Mouse (Mus musculus) E14TG2a.4 (cell line): ENCODE results near the gene Amfr.
A peak's percentile ranks its signal among the peaks of the same experiment; 100 is the strongest.

Experiments
- H3K27me3 ChIP-seq: 2 replicates; pipeline ENCODE4 v1.6.1; 2014; ENCODE audit warnings: low read length, control low read depth; ENCODE audit not compliant: insufficient read depth
- H3K36me3 ChIP-seq: 2 replicates; pipeline ENCODE4 v1.6.1; 2014; ENCODE audit warnings: low read length, control low read depth; ENCODE audit not compliant: insufficient read depth
- H3K4me1 ChIP-seq: replicated peaks from 2 replicates; pipeline ENCODE4 v1.6.1; 2014; ENCODE audit warnings: low read depth, low read length, control low read depth
- H3K4me3 ChIP-seq: replicated peaks from 2 replicates; pipeline ENCODE4 v1.5.1; 2014; ENCODE audit warnings: mild to moderate bottlenecking, low read length
- H3K9me3 ChIP-seq: 2 replicates; pipeline ENCODE4 v1.6.1; 2014; ENCODE audit warnings: low read length, control low read depth
- CTCF ChIP-seq: conservative IDR thresholded peaks from 2 replicates; pipeline ENCODE4 v1.5.1; 2014; ENCODE audit warnings: low read length
- NANOG ChIP-seq: IDR thresholded peaks from 2 replicates; pipeline ENCODE4 v1.6.1; 2014; ENCODE audit warnings: borderline replicate concordance, low read length, mixed read lengths
- POU5F1 ChIP-seq: IDR thresholded peaks from 2 replicates; pipeline ENCODE4 v1.6.1; 2014; ENCODE audit warnings: low read length, borderline replicate concordance

Gene Amfr

DNA sequence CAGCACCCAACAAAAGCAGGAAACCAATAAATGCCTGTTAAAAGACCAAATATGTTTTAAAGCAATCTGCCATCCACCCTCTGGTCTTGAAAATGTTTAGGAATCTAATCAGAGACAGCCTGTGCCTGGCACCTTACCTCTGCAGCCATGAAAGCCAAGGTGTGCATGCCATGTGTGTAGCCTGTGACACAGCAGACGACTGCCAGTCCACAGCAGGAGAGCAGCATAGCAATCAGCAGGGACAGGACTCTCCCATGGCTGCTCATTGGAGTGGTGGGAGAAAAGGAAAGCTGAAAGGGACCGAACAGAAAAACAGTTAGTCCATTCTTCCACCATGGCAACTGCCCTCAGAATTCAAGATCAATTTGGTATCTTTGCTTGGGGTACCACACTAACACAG lies 13.7 kb downstream of the Amfr start:
- Histone ChIP-seq H3K4me1 (no peaks in the 10 kb centered on the region), H3K27me3 (no peaks in the 10 kb centered on the region), H3K9me3 (peaks cover 19% of the 10 kb centered on the region), H3K36me3 (peaks cover 25% of the 10 kb centered on the region), H3K4me3 (no peak overlapping the region)
- TF ChIP-seq POU5F1 (no peak), NANOG (no peak), CTCF (no peak)

- Histone ChIP-seq H3K36me3 (peaks cover 10% of the 10 kb centered on the region; the same call in 1 of the 2 replicates), H3K27me3 (no peaks in the 10 kb centered on the region), H3K4me1 (no peaks in the 10 kb centered on the region), H3K9me3 (peaks cover 20% of the 10 kb centered on the region), H3K4me3 (no peak overlapping the region)
- no peak for TF ChIP-seq POU5F1
- TF ChIP-seq CTCF, result no peak
- TF ChIP-seq NANOG, result no peak
Observed at GRCm38 (mm10) chr8:93989739-93990138, 22.9 kb downstream of the Amfr start.

- Histone ChIP-seq H3K9me3 (no peaks in the 10 kb centered on the region), H3K4me3 (no peak overlapping the region)
- no peak for TF ChIP-seq POU5F1
- TF ChIP-seq NANOG, result no peak
- TF ChIP-seq CTCF, result no peak
Observed at GRCm38 (mm10) chr8:93984731-93985130, 27.9 kb downstream of the Amfr start.

GRCm38 (mm10) chr8:93983827-93984226 lies 28.8 kb downstream of the Amfr start:
- Histone ChIP-seq H3K4me1 (0 out of 2 replicates have a peak, but pooled peaks cover 2% of the 10 kb centered on the region), H3K27me3 (no peaks in the 10 kb centered on the region), H3K4me3 (no peak overlapping the region), H3K36me3 (peaks cover 18% of the 10 kb centered on the region; the same call in 1 of the 2 replicates), H3K9me3 (no peaks in the 10 kb centered on the region)
- TF ChIP-seq CTCF (no peak), POU5F1 (no peak), NANOG (no peak)

More at GRCm38 (mm10) chr8:93984731-93985130, 27.9 kb downstream of the Amfr start:
- 0 out of 2 replicates have a peak, but pooled peaks cover 2% of the 10 kb centered on the region for H3K4me1 ChIP-seq
- H3K36me3 ChIP-seq, result peaks cover 18% of the 10 kb centered on the region; the same call in 1 of the 2 replicates
- H3K27me3 ChIP-seq, result no peaks in the 10 kb centered on the region

DNA sequence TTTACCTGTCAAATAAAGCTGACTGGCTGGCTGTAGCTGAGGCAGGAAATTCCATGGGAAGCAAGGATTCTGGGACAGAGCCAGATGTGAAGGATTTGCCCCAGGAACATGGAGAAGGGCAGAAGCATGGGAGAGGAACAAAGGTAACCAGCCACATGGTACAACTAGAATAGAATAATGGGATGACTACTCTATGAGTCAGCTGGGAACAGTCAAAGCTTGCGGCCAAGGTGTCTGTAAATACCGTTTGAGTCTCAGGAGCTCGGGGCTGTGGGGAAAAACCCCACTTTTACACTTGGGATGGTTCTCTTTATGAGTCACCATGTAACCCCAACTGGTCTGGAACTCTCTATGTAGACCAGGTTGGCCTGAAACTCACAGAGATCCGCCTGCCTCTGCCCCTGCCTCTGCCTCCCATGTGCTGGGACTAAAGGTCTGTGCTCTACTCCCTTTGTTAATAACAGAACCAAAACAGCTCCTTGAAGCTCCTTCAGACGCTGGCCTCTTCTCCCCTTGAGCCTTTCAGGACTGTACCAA lies 30.9 kb downstream of the Amfr start:
- no peak for TF ChIP-seq POU5F1
- TF ChIP-seq NANOG, result no peak
- TF ChIP-seq CTCF, result no peak
- no peaks in the 10 kb centered on the region for H3K9me3 ChIP-seq
- no peaks in the 10 kb centered on the region for H3K27me3 ChIP-seq
- H3K4me1 ChIP-seq, result 0 out of 2 replicates have a peak, but pooled peaks cover 2% of the 10 kb centered on the region
- no peak overlapping the region for H3K4me3 ChIP-seq
- peaks cover 17% of the 10 kb centered on the region; the same call in 1 of the 2 replicates for H3K36me3 ChIP-seq

DNA sequence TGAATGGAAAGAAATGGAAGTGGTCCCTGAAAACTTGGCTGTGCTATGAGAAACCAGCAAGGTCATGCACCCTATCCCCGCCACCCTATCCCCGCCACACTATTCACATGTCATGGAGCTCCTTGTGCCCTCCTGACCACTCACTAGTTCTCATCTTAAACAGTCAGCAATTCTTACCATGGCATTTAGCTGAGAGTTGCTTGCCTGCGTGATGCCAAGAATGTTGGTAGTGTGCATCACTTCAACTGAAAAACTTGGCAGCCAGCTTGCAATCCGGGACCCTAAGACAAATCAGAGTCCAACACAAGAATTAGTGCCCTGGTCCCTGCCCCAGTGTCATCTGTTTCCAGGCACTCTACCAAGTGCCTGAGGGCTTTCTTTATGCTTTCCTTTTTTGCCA lies 32.5 kb downstream of the Amfr start:
- Histone ChIP-seq H3K9me3 (no peaks in the 10 kb centered on the region), H3K4me1 (0 out of 2 replicates have a peak, but pooled peaks cover 2% of the 10 kb centered on the region), H3K27me3 (no peaks in the 10 kb centered on the region), H3K4me3 (no peak overlapping the region), H3K36me3 (peaks cover 20% of the 10 kb centered on the region)
- TF ChIP-seq POU5F1 (no peak), CTCF (no peak), NANOG (no peak)

- Histone ChIP-seq H3K9me3 (no peaks in the 10 kb centered on the region), H3K4me1 (0 out of 2 replicates have a peak, but pooled peaks cover 3% of the 10 kb centered on the region), H3K36me3 (peaks cover 34% of the 10 kb centered on the region), H3K4me3 (no peak overlapping the region), H3K27me3 (no peaks in the 10 kb centered on the region)
- TF ChIP-seq POU5F1 (no peak), CTCF (0 out of 2 replicates have a peak, but pooled peaks have one; percentile 19), NANOG (no peak)
Observed at GRCm38 (mm10) chr8:93976446-93977211, 36.0 kb downstream of the Amfr start.

DNA sequence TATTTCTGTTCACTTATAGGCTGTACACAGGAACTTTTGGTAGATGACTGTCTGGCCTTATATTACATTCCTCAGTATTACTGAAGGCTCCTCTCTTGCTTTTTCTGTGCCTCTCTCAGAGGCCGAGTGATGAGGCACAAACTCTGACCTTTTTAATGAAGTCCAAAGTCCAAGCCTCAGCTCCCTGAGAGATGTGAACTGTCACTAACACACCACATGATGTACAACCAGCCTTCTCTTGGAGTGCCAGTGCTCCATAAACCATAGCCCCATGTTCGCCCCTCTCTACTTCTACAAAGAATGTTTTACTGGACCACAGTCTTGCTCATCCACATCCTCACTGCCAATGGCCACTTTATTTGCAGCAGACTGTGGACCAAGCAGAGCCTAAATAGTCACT lies 37.3 kb downstream of the Amfr start:
- Histone ChIP-seq H3K36me3 (peaks cover 34% of the 10 kb centered on the region), H3K27me3 (no peaks in the 10 kb centered on the region), H3K9me3 (no peaks in the 10 kb centered on the region), H3K4me3 (no peak overlapping the region), H3K4me1 (peaks cover 3% of the 10 kb centered on the region; the same call in 1 of the 2 replicates)
- TF ChIP-seq POU5F1, result no peak
- TF ChIP-seq NANOG, result no peak
- TF ChIP-seq CTCF, result no peak
